Mouse (Mus musculus) bone marrow, adult 2 months (tissue): Measurements from ENCODE around the gene Med16.

ENCODE experiments used
- CTCF ChIP-seq: fragments of 200-500 bp; IDR thresholded peaks from 2 replicates; pipeline ENCODE4 v1.5.1; 2011; ENCODE audit warnings: low read length, control low read depth; ENCODE audit not compliant: control insufficient read depth, insufficient read depth
- POLR2A ChIP-seq: fragments of 200-500 bp; IDR thresholded peaks from 2 replicates; pipeline ENCODE4 v1.6.1; 2011; ENCODE audit warnings: low read depth, mild to moderate bottlenecking, control low read depth, low read length, borderline replicate concordance; ENCODE audit not compliant: control insufficient read depth

DNA sequence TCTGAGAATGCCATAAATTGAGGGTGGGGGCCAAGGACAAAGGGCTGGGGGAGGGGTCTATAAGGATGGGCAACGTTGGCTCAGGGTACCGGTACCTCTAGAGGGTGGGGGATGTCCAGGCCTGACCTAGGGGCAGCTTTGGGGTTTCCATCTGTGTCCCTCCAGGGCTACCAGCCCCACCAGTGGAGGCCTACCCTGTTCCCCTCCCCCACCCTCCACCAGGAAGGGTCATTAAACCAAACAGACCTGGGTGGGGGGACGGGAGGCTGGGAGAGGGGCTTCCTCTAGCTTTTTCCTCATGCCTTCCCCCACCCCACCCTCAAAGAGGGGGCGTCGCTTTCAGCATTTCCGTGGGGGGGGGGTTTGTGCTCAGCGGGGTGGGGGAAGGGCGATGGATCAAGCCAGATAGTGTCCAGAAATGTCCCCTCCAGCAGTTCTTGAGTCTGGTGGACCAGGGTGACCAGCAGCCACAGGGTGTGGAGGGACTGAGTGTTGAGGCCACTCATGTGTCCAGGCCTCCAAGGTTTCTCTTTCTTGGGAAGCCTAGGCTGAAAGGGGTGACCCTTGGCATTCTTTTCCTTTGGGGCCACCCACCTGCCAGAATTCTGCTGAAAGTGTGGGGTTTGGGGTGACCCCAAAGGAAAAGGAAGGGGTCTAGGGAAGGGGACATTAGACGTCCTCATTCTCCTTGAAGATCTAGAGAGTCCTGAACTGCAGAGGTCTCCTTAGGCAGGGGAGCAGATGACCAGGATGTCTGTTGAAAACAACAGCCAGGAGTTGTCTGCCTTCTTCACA, 20.4 kb upstream of the Med16 start:
- TF ChIP-seq POLR2A = no peak
- no peak for TF ChIP-seq CTCF
